Mouse (Mus musculus): ENCODE results near the gene Ryr2.

DNA sequence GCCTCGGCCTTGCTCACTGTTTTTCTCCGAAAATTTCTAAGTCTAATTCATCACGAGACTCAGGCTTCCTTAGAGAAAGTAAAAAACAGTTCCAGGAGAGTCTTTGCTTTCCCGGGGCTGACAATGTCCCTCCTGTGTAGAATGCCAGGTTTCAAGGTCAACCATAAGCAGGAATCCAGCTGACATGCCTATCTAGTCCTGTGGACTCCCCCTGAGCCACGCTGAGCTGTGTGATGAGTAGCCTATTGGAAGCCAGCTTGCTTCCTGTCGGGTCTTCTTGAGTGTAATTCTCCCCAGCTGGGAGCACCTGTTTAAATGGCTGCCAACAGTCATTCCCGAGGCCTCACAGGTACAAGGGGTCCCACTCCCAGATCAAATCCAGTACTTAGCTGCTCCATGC is 34.2 kb downstream of the Ryr2 start:
- TF ChIP-seq CTCF (IDR thresholded peaks at IDR 0.05; ENCODE audit: extremely low read depth, insufficient read depth, low read length): no peak
- TF ChIP-seq POLR2A (IDR thresholded peaks at IDR 0.05; ENCODE audit: extremely low read depth, insufficient read depth, low read length): no peak
